8 mouse cellular contexts compared by ENCODE assay signal in genomic region chr5:65491767-65492715, GRCm38 (mm10). TPM values are rescaled to one million over a fixed set of nuclear protein-coding genes. Genes with fewer than 3 reads are reported as not detected.
A peak's percentile ranks its signal among the peaks of the same experiment; 100 is the strongest.
DNase-seq lines count a peak whose midpoint lies in the region; ATAC-seq and TF ChIP-seq lines count a peak whose summit lies in the region.

No protein-coding gene starts in this region.

- ATAC-seq in G1E (ENCODE audit: extremely low read depth, insufficient number of reproducible peaks, low FRiP score, poor library complexity, severe bottlenecking) = peak; percentile 52; the same call in 1 of the 2 replicates
- peak; percentile 64 for ATAC-seq in frontal cortex, adult (ENCODE audit: low TSS enrichment)
- peak; percentile 88 for ATAC-seq in hindbrain, embryonic 11.5 days (ENCODE audit: low FRiP score)

- H3K9me3 ChIP-seq in G1E (replicated peaks) = no peaks in the 10 kb centered on the region
- H3K9me3 ChIP-seq in hindbrain, embryonic 11.5 days (ENCODE audit: control insufficient read depth, low read length) = no peaks in the 10 kb centered on the region

- under 1% methylated on average over 57 of the region's 57 CpGs for WGBS in cerebellum, adult 2 months
- 1% methylated on average over 53 of the region's 57 CpGs for WGBS in hindbrain, embryonic 11.5 days

- H3K27me3 ChIP-seq in G1E (ENCODE audit: insufficient read depth, low read length) = no peaks in the 10 kb centered on the region
- H3K27me3 ChIP-seq in cerebellum, adult 2 months (ENCODE audit: control insufficient read depth, insufficient read depth, low read length) = no peaks in the 10 kb centered on the region
- no peaks in the 10 kb centered on the region for H3K27me3 ChIP-seq in hindbrain, embryonic 11.5 days (ENCODE audit: control insufficient read depth, insufficient read depth, low read length)

- DNase-seq in G1E (ENCODE audit: low spot score) = peak; percentile 81
- peak; percentile 75 to 77 for DNase-seq in cerebellum, adult 2 months
- peak; percentile 78 for DNase-seq in hindbrain, embryonic 11.5 days (ENCODE audit: low spot score)
- peak; percentile 51 to 69 for DNase-seq in layer of hippocampus, postnatal 14 days (ENCODE audit: low spot score in 2 of 2)
- DNase-seq in lung, postnatal 14 days = peak; percentile 75
- DNase-seq in ovary, postnatal 36 days (ENCODE audit: low spot score) = peak; percentile 71
- peak; percentile 82 for DNase-seq in thymus, postnatal 14 days

- peak overlapping the region; percentile 92 for H3K27ac ChIP-seq in cerebellum, adult 2 months (ENCODE audit: insufficient read depth, low read length)
- H3K27ac ChIP-seq in hindbrain, embryonic 11.5 days (ENCODE audit: low read depth, low read length) = peak overlapping the region; percentile 92

- H3K4me3 ChIP-seq in G1E (ENCODE audit: low read depth, low read length) = peak overlapping the region; percentile 89
- H3K4me3 ChIP-seq in cerebellum, adult 2 months (replicated peaks; ENCODE audit: insufficient read depth, low read depth, low read length) = peak overlapping the region; percentile 68
- H3K4me3 ChIP-seq in hindbrain, embryonic 11.5 days (ENCODE audit: low read depth, low read length) = peak overlapping the region; percentile 93

- H3K4me2 ChIP-seq in hindbrain, embryonic 11.5 days (replicated peaks; ENCODE audit: low read depth, low read length) = peak overlapping the region; percentile 72

- H3K9ac ChIP-seq in hindbrain, embryonic 11.5 days (ENCODE audit: low read depth, low read length) = peak overlapping the region; percentile 93

- H3K4me1 ChIP-seq in G1E (ENCODE audit: insufficient read depth, low read depth, low read length) = peaks cover 22% of the 10 kb centered on the region
- peaks cover 8% of the 10 kb centered on the region; the same call in 1 of the 2 replicates for H3K4me1 ChIP-seq in cerebellum, adult 2 months (ENCODE audit: control insufficient read depth, insufficient read depth, low read length)
- H3K4me1 ChIP-seq in hindbrain, embryonic 11.5 days (replicated peaks; ENCODE audit: control insufficient read depth, insufficient read depth, low read length) = no peaks in the 10 kb centered on the region

- TF ChIP-seq POLR2A in cerebellum, adult 2 months (IDR thresholded peaks at IDR 0.05; ENCODE audit: borderline replicate concordance, insufficient read depth, low read length) = no peak

- H3K36me3 ChIP-seq in G1E (replicated peaks) = peaks cover 17% of the 10 kb centered on the region
- H3K36me3 ChIP-seq in hindbrain, embryonic 11.5 days (ENCODE audit: control insufficient read depth, insufficient read depth, low read length) = no peaks in the 10 kb centered on the region

- TF ChIP-seq CTCF in G1E (IDR thresholded peaks at IDR 0.05; ENCODE audit: low read depth, low read length) = no peak
- no peak for TF ChIP-seq CTCF in cerebellum, adult 2 months (IDR thresholded peaks at IDR 0.05; ENCODE audit: borderline replicate concordance, insufficient read depth, low read depth, low read length)

RNA-seq across cellular contexts. Expression of gene Gm43552, which starts 0.6 kb away (rescaled TPM):
- total RNA-seq in G1E (2014; fragmentation: Nextera tagmentation) (not detected in 2 replicates), G1E (2017) (not detected in 2 replicates)
- 11.5 and 17.8 TPM in 2 replicates for polyA plus RNA-seq in G1E (2012)
- 0.86 TPM in 1 of 2 replicates, not detected in the other for polyA plus RNA-seq in cerebellum, adult 2 months (2012; rRNA removed)
- polyA plus RNA-seq in hindbrain, embryonic 11.5 days (2014; fragmentation: Nextera tagmentation; extraction: Ambion mirVana) = 1.3 TPM in 1 of 2 replicates, not detected in the other
- not detected for total RNA-seq in layer of hippocampus, postnatal 14 days (2021)

RNA-seq across cellular contexts. Expression of gene Smim14, which starts 44.9 kb away (rescaled TPM):
- total RNA-seq in G1E (2014; fragmentation: Nextera tagmentation) (40.1 and 52.3 TPM in 2 replicates), G1E (2017) (61.6 and 64.6 TPM in 2 replicates)
- polyA plus RNA-seq in G1E (2012) = 9.2 and 10.6 TPM in 2 replicates
- 132 and 147 TPM in 2 replicates for polyA plus RNA-seq in cerebellum, adult 2 months (2012; rRNA removed)
- polyA plus RNA-seq in hindbrain, embryonic 11.5 days (2014; fragmentation: Nextera tagmentation; extraction: Ambion mirVana) = 109 and 111 TPM in 2 replicates
- total RNA-seq in layer of hippocampus, postnatal 14 days (2021) = 100 to 1,000 TPM; 150 to 155 TPM

RNA-seq across cellular contexts. Expression of gene Ube2k, which starts 45.0 kb away (rescaled TPM):
- total RNA-seq in G1E (2014; fragmentation: Nextera tagmentation) = 128 and 149 TPM in 2 replicates
- 31.5 and 42.8 TPM in 2 replicates for total RNA-seq in G1E (2017)
- polyA plus RNA-seq in G1E (2012) = 112 and 146 TPM in 2 replicates
- 99.9 and 110 TPM in 2 replicates for polyA plus RNA-seq in cerebellum, adult 2 months (2012; rRNA removed)
- polyA plus RNA-seq in hindbrain, embryonic 11.5 days (2014; fragmentation: Nextera tagmentation; extraction: Ambion mirVana) = 147 and 172 TPM in 2 replicates
- total RNA-seq in layer of hippocampus, postnatal 14 days (2021) = 100 to 1,000 TPM; 130 to 137 TPM

RNA-seq across cellular contexts. Expression of gene Ugdh, which starts 56.3 kb away (rescaled TPM):
- 15.6 and 21.5 TPM in 2 replicates for total RNA-seq in G1E (2014; fragmentation: Nextera tagmentation)
- total RNA-seq in G1E (2017) = 33.9 and 43.7 TPM in 2 replicates
- polyA plus RNA-seq in G1E (2012) = 2.7 and 3.3 TPM in 2 replicates
- polyA plus RNA-seq in cerebellum, adult 2 months (2012; rRNA removed) = 26.1 and 27.3 TPM in 2 replicates
- polyA plus RNA-seq in hindbrain, embryonic 11.5 days (2014; fragmentation: Nextera tagmentation; extraction: Ambion mirVana) = 69.0 and 70.3 TPM in 2 replicates
- 10 to 100 TPM; 24.1 to 30.9 TPM for total RNA-seq in layer of hippocampus, postnatal 14 days (2021)

Comparison
In these comparisons a context has a peak if more than half of its experiments do, and no peak if none do; other contexts are left out.
1. Peak in every context shown above with its lines: DNase-seq, ATAC-seq, H3K4me3 ChIP-seq and H3K27ac ChIP-seq.